Mouse (Mus musculus) kidney, embryonic 15.5 days (tissue): ENCODE data around the gene Nptn. TPM values are rescaled to one million over a fixed set of nuclear protein-coding genes. Genes with fewer than 3 reads are reported as not detected.
"Not testable (repeated sequence)": the region's sequence is repeated elsewhere in the genome, so short reads cannot be mapped to it uniquely, and the experiment has no call there.

ENCODE experiments used
- ATAC-seq: fragments of 200-750 bp; cut with Nextera tagmentation; replicated peaks from 2 replicates; pipeline ENCODE4 v1.8.0; 2017; ENCODE audit warnings: moderate TSS enrichment; ENCODE audit not compliant: low FRiP score
- H3K27ac ChIP-seq: fragments of 300-500 bp; sonication (generic); 2 replicates; pipeline ENCODE4 v1.5.1; 2015; ENCODE audit warnings: mild to moderate bottlenecking, inconsistent platforms
- H3K27me3 ChIP-seq: fragments of 300-500 bp; sonication (generic); 2 replicates; pipeline ENCODE4 v1.6.1; 2015; ENCODE audit warnings: inconsistent platforms
- H3K36me3 ChIP-seq: fragments of 300-500 bp; sonication (generic); 2 replicates; pipeline ENCODE4 v1.6.1; 2015; ENCODE audit warnings: inconsistent platforms
- H3K4me1 ChIP-seq: fragments of 300-500 bp; sonication (generic); 2 replicates; pipeline ENCODE4 v1.6.1; 2015; ENCODE audit warnings: inconsistent platforms
- H3K4me2 ChIP-seq: fragments of 300-500 bp; sonication (generic); 2 replicates; pipeline ENCODE4 v1.6.1; 2015; ENCODE audit warnings: moderate library complexity, mild to moderate bottlenecking, inconsistent platforms
- H3K4me3 ChIP-seq: fragments of 300-500 bp; sonication (generic); replicated peaks from 2 replicates; pipeline ENCODE4 v1.5.1; 2015; ENCODE audit warnings: mild to moderate bottlenecking, inconsistent platforms
- H3K9ac ChIP-seq: fragments of 300-500 bp; sonication (generic); 2 replicates; pipeline ENCODE4 v1.6.1; 2015; ENCODE audit warnings: mild to moderate bottlenecking, inconsistent platforms
- H3K9me3 ChIP-seq: fragments of 300-500 bp; sonication (generic); replicated peaks from 2 replicates; pipeline ENCODE4 v1.6.1; 2016; ENCODE audit warnings: inconsistent platforms
- WGBS: fragments of 180-500 bp; shearing (Covaris S2); methylation state at CpG from one replicate; pipeline ENCODE4 v1.1.7; 2015; ENCODE audit warnings: mixed read lengths; 5-methylcytosine and 5-hydroxymethylcytosine counted together
- polyA plus RNA-seq: library from polyadenylated mRNA; unstranded; fragments of >200 nt; fragmentation: Nextera tagmentation; extraction: Ambion mirVana; gene quantifications from 2 replicates; pipeline ENCODE4 v1.2.1, GENCODE M21; 2015

Nptn gene
- polyA plus RNA-seq, 1 experiment from 2014 or later = 124 TPM

DNA sequence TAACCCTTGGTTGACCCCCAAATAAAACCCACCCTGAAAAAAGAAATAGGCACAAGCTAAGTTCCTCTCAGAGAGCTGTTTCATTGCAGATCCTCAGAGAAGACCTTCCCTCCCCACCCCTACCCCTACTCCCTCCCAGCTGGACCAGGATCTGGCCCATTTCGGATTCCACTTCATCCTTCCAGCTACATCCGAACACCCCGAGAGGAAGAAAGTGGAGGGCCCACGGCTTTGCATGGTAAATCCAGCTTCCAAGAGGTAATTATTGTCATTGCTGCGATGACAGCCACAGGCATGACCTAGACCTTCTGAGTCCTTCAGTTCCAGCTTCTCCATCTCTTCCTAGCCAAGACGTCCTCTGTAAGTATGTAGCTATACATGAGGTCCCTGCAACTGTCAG is 31.1 kb upstream of the Nptn start:
- H3K4me1 ChIP-seq = peaks cover 41% of the 10 kb centered on the region
- H3K9me3 ChIP-seq = no peaks in the 10 kb centered on the region
- no peak for ATAC-seq
- H3K9ac ChIP-seq = no peak overlapping the region
- no peaks in the 10 kb centered on the region for H3K27me3 ChIP-seq
- WGBS = 91% methylated on average over 6 of the region's 6 CpGs
- no peak overlapping the region for H3K4me2 ChIP-seq
- no peak overlapping the region for H3K27ac ChIP-seq
- H3K36me3 ChIP-seq = no peaks in the 10 kb centered on the region
- H3K4me3 ChIP-seq = no peak overlapping the region

DNA sequence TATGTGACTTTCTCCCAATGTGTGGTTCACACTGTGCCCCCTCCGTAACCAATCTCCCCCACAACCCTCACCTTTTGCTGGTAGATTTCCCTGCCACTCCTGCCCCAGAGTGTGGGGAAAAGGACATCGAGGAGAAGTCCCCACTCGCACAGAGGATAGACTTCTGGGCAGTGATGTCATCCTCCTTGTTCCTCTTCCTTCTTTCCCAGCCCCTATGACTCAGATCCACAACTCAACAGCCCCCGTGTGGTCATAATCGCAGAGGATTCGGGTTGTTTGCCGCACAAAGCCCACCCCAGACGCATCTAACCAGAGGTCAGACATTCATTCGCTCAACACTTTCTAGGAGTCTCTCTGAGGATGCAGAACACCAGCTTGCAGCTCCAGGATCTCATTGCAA is 30.0 kb upstream of the Nptn start:
- Histone ChIP-seq H3K9ac (no peak overlapping the region), H3K4me3 (no peak overlapping the region)

DNA sequence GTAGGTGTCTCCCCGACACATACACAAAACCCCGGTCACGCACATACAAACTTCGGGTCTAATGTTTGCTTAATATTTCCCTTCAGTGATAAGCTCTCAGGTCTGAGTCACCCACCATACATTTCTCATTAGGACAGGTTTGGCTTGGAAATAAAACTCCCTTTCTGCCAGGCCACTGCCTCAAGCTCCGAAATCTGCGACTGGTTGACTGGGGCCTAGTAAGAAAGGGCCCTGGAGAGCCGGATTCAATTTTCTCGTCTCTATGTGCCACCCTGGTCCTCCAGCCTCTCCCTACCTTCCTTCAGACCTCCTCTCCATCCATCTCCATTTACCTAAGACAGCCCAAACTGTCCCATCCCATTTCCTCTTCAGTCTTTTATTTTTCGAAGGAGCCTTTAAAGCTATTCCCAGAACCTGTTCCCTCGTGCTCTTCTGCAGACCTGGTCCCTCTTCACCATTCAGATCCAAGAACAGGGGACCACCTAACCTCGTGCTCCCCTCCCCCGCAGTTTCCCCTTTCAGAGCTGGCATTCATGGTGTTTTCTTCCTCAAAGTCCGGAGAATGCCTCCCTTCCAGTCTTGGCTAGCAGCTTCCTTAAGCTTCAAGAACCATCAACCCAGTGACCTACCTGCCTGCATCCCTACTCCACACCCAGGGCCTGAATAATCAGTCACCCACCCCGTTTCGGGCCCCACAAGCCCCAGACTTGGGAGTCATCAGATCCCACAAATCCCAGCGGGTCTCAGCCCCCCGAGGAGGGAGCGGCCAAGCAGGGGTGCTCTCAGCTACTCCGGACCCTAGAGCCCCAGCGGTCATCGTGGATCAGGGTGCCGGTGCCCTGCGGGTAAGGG is 27.8 kb upstream of the Nptn start:
- Histone ChIP-seq H3K9ac (peak overlapping the region; percentile 96), H3K4me1 (peaks cover 37% of the 10 kb centered on the region), H3K4me3 (peak overlapping the region; percentile 77), H3K4me2 (peak overlapping the region; percentile 93), H3K27ac (peak overlapping the region; percentile 91), H3K36me3 (no peaks in the 10 kb centered on the region), H3K9me3 (no peaks in the 10 kb centered on the region), H3K27me3 (no peaks in the 10 kb centered on the region; the same call in 1 of the 2 replicates)
- ATAC-seq = no peak
- WGBS = 10% methylated on average over 23 of the region's 23 CpGs

More for the DNA sequence above, 30.0 kb upstream of the Nptn start:
- Histone ChIP-seq H3K27me3 (no peaks in the 10 kb centered on the region; the same call in 1 of the 2 replicates), H3K36me3 (no peaks in the 10 kb centered on the region), H3K4me2 (no peak overlapping the region), H3K4me1 (peaks cover 48% of the 10 kb centered on the region), H3K27ac (no peak overlapping the region), H3K9me3 (no peaks in the 10 kb centered on the region)
- ATAC-seq = no peak
- WGBS = 80% methylated on average over 9 of the region's 9 CpGs

DNA sequence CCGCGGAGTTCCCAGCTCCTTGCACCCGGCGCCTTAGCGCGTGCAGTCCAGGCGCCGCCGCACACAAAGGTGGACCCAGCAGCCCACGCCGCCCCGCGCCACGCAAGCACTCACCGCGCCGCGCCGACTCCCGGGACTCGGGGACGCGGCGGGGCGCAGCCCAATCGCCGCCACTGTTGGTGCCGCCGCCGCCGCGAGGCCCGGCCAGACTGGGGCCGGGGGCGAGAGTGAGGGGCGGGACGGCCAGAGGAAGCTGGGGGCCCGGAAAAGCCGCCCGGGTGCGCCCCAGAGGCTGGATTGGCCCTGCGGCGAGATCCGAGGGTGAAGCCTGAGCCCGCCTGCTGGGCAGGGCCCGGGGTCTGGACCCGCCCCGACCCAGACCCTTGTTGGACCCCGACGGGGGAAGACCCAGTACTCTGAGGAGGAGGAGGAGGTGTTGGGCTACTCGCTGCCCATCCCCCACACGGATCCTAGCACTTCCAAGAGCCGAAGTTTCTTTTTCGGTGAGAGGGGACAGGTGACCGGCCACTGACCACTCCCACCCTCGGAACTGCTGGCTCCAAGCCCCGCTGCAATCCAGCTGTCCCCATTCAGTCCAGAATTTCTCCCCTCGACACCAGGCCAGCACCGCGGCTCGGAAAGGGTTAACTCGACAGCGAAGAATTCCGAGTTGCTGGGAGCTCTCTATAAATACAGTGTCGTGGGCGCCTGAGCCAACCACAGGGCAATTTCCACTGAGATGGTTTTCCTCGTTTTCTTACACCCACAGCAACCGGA is 26.9 kb upstream of the Nptn start, which contains the start of gene Cd276:
Cd276 (minus strand) TSS at position 530 of the 777 bp plus-strand sequence.
- WGBS = under 1% methylated on average over 61 of the region's 68 CpGs
- H3K4me2 ChIP-seq = peak within 1 kb of the TSS; percentile 93
- H3K9me3 ChIP-seq = no peaks in the 10 kb centered on the region
- peak within 1 kb of the TSS; percentile 91 for H3K27ac ChIP-seq
- H3K4me1 ChIP-seq = peaks cover 33% of the 10 kb centered on the region
- no peaks in the 10 kb centered on the region; the same call in 1 of the 2 replicates for H3K27me3 ChIP-seq
- H3K36me3 ChIP-seq = no peaks in the 10 kb centered on the region
- ATAC-seq = peak; percentile 80
- peak within 1 kb of the TSS; percentile 77 for H3K4me3 ChIP-seq
- H3K9ac ChIP-seq = peak within 1 kb of the TSS; percentile 96

DNA sequence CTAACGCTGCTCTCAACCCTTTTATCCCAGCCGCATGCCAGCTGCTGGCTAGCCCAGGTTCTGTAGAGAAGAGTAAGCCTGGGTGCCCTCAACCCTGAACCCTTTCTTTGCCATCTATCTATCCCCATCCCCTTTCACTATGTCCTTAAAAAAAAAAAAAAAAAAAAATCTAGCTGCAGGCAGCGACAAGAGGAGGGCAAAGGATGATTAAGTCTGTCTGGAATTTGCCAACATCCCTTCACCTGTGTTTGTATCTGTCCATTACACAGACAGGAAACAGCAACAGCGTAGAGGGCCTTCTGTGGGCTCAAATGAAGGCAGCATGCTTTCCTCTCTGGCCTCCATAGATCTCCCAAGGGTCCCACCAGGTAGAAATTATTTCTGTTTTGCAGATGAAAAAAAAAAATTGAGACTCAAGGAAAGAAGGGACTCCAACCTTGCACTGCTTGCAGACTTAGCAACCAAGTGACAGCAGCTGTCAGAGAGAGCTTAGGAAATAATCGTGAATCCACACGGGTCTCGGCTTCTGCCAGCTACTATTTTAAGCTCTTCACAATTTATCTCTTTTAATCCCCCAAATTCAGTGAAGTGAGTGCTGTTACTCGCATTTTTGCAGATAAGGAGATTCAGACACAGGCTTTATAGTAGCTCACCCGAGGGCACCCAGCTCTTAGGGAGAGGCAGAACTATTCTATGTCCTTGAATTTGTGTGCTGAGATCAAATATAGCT is 26.2 kb upstream of the Nptn start:
- Histone ChIP-seq H3K27me3 (no peaks in the 10 kb centered on the region; the same call in 1 of the 2 replicates), H3K36me3 (no peaks in the 10 kb centered on the region), H3K4me3 (peak overlapping the region; percentile 77), H3K4me1 (peaks cover 33% of the 10 kb centered on the region), H3K27ac (peak overlapping the region; percentile 91), H3K4me2 (peak overlapping the region; percentile 93), H3K9ac (peak overlapping the region; percentile 96), H3K9me3 (no peaks in the 10 kb centered on the region)
- ATAC-seq = no peak
- WGBS = 22% methylated on average over 9 of the region's 9 CpGs

DNA sequence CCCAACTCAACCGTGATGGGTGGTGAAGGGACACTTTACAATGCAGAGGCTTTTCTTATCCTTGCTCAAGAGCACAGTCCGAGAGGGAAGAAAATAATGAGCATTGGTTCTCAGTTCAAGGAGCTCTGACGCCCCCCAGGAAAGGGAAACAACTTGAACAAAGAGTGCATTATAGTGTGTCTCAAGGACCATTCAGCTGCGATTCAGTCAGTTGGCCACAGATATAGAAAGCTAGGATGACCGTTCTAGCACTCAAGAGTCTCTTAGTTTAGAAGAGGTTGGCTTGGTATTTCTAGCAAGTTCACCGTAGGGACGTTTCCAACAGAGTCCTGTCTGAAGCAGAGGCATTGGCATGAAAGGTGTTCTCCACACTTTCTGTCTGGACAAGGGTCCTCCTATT is 25.4 kb upstream of the Nptn start:
- no peak for ATAC-seq
- H3K9me3 ChIP-seq = no peaks in the 10 kb centered on the region
- no peak overlapping the region for H3K9ac ChIP-seq
- no peak overlapping the region for H3K27ac ChIP-seq
- no peak overlapping the region for H3K4me3 ChIP-seq
- WGBS = 74% methylated on average over 7 of the region's 7 CpGs
- no peaks in the 10 kb centered on the region for H3K36me3 ChIP-seq
- H3K4me2 ChIP-seq = no peak overlapping the region
- peaks cover 33% of the 10 kb centered on the region for H3K4me1 ChIP-seq
- no peaks in the 10 kb centered on the region; the same call in 1 of the 2 replicates for H3K27me3 ChIP-seq

DNA sequence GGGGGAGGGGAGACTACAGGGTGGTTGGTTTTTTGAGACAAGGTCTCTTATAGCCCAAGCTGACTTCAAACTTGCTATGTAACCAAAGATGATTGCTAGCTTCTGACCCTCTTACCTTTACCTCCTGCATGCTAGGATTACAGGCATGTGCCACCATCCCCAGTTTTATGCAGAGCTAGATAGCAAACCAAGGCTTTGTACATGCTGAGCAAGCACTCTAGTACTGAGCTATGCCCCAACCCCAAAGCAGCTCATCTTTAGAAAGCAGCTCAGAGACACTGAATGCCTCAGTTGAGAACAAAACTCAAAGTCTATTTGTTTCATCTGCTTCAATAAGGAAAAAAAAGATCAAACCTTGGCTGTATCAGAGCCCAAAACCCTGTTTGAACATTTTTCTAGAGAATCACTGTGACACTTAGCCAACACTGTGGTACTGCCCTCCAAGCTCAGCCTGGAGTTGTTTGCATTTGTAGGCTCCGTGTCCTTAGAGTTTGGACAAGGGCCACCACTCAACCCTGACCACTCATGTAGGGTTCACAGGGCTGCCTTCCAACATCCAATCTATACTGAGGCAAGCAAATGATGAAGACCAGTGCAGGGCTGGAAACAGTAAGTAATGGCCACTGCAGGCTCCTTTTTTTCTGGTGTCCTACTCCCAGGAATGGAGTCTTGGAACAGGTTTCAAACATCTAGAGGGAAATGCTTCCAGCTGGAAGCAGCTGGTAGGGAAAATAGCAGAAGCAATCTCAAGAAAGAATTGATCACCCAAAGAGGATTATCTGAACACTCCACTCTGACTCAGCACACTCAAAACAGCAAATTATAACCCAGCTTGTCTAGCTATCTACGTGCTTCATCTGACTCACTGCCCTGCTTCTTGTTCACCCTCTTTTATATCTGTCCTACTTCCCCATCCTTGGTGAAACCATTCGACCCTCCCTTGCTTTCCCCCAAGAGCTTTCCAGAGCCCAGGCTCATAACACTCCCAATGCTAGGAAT is 24.3 kb upstream of the Nptn start:
- Histone ChIP-seq H3K4me2 (no peak overlapping the region), H3K4me1 (peaks cover 29% of the 10 kb centered on the region), H3K9me3 (no peaks in the 10 kb centered on the region), H3K36me3 (no peaks in the 10 kb centered on the region), H3K27me3 (no peaks in the 10 kb centered on the region; the same call in 1 of the 2 replicates), H3K9ac (no peak overlapping the region), H3K27ac (no peak overlapping the region), H3K4me3 (no peak overlapping the region)
- 67% methylated on average over 3 of the region's 3 CpGs for WGBS
- ATAC-seq = no peak

DNA sequence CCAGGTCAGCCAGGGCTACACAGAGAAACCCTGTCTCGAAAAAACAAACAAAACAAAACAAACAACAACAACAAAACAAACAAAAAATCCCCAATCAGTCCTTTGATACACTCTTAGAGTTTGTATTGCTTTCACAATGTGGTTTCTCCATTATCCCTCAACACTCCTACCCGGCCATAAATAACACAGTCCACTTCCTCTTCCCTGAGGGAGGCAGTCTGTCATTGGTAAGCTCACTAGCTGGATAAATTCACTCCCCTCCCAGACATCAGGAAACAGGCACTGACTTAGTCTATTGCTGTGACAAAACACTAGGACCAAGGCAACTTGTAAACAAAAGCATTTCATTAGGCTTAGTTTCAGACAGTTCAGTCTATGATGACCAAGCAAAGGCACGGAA is 21.8 kb upstream of the Nptn start:
- H3K4me2 ChIP-seq = no peak overlapping the region
- no peaks in the 10 kb centered on the region for H3K9me3 ChIP-seq
- ATAC-seq = no peak
- no peak overlapping the region for H3K9ac ChIP-seq
- H3K4me1 ChIP-seq = peaks cover 16% of the 10 kb centered on the region
- no peak overlapping the region for H3K4me3 ChIP-seq
- H3K27me3 ChIP-seq = no peaks in the 10 kb centered on the region; the same call in 1 of the 2 replicates
- no peak overlapping the region for H3K27ac ChIP-seq
- H3K36me3 ChIP-seq = no peaks in the 10 kb centered on the region
- WGBS = 61% methylated on average over 3 of the region's 3 CpGs

DNA sequence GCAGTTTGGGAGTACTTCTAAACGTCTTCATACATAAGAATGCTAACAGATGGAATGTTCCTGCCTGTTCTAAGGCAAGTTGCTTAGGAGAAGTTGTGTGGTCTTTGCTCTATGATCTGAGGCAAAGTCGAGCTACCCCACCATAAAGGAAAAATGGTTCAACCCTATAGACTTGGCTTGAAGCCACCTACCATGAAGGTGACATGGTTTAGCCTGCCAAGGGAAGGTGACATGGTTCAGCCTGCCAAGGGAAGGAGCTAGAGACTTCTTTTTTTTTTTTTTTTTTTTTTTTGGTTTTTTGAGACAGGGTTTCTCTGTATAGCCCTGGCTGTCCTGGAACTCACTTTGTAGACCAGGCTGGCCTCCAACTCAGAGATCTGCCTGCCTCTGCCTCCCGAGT is 16.1 kb upstream of the Nptn start:
- H3K9ac ChIP-seq, H3K4me2 ChIP-seq, H3K9me3 ChIP-seq, H3K27ac ChIP-seq, H3K4me3 ChIP-seq, H3K36me3 ChIP-seq, H3K27me3 ChIP-seq, H3K4me1 ChIP-seq, ATAC-seq: not testable (repeated sequence)
- WGBS = 77% methylated on average over 3 of the region's 3 CpGs

DNA sequence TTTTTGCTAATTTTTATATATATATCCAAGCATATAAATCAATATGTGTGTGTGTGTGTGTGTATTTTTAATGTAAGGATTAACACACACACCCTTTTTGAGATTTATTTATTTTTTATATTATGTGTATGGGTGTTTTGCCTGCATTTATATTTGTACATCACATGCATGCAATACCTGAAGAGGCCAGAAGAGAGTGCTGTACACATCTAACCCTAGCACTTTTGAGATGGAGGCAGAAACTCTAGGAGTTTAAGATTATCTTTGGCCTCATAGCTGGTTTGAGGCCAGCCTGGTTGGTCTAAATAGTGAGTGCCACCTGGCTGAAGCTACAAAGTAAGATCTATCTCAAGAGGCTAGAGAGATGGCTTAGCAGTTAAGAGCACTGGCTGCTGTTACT is 14.4 kb upstream of the Nptn start:
- no peak overlapping the region for H3K4me3 ChIP-seq

DNA sequence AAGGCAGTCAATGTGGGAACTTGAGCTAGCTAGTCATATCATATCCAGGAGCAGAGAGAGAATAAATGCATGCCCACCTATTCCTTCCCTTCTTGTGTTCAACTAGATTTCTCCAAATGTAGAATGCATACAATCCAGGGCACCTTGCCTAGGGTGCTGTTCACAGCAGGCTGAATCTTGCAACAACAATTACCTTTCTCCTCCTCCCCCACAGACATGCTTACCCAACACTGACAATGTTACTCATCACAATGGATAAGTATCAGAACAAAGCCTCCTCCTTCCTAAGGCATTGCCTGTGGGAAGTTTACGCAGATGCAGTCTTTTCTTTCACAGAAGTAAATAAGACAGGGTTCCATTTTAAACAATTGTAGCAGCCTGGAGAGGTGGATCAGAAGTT is 11.0 kb upstream of the Nptn start:
- H3K4me2 ChIP-seq = no peak overlapping the region
- no peaks in the 10 kb centered on the region for H3K9me3 ChIP-seq
- no peaks in the 10 kb centered on the region for H3K36me3 ChIP-seq
- H3K4me1 ChIP-seq = no peaks in the 10 kb centered on the region
- H3K9ac ChIP-seq = no peak overlapping the region
- no peak overlapping the region for H3K27ac ChIP-seq
- H3K4me3 ChIP-seq = no peak overlapping the region
- no peaks in the 10 kb centered on the region for H3K27me3 ChIP-seq
- 100% methylated on average over 1 of the region's 1 CpGs for WGBS
- ATAC-seq = no peak

More for the DNA sequence above, 14.4 kb upstream of the Nptn start:
- Histone ChIP-seq H3K9ac (no peak overlapping the region), H3K27ac (no peak overlapping the region), H3K27me3 (no peaks in the 10 kb centered on the region), H3K9me3 (no peaks in the 10 kb centered on the region), H3K36me3 (no peaks in the 10 kb centered on the region), H3K4me1 (no peaks in the 10 kb centered on the region), H3K4me2 (no peak overlapping the region)
- ATAC-seq = no peak
